Mouse (Mus musculus): Measurements from ENCODE around the gene Orai2.

DNA sequence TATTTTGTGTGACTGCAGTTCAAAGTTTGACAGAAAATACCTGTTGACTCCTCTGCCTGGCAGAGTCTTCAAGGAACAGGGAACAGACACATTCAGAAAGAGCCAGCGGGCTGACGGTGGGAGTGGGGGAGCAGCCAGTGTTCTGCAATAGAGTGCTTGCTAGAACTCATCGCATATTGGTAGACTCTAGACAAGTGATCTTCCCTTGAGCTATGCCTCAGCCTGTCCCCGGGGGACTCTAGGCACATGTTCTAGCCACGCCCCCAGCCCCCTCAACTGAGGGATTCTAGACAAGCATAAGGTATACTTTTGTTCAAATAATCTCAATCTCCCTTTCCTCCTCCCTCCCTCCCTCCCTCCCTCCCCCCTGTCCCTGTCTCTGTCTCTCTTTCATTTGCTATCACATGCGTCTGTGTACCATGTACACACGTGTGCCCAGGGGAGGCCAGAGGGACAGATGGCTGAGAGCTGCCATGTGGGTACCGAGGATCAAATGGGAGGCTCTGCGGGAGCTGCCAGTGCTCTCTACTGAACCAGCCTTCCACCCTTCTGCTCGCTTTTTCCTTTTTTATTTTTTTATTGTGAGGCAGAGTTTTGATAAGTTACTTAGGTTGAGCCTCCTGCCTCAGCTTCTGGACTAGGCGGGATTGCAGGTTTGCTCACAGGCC is 6.6 kb downstream of the Orai2 start:
- TF ChIP-seq CTCF (IDR thresholded peaks at IDR 0.05; ENCODE audit: low read depth, low read length) (no peak), POLR2A (IDR thresholded peaks at IDR 0.05; ENCODE audit: extremely low read depth, insufficient read depth, low read length) (no peak)
